Mouse (Mus musculus) liver, embryonic 13.5 days (tissue): Measurements from ENCODE around the gene Ctc1. TPM values are rescaled to one million over a fixed set of nuclear protein-coding genes. Genes with fewer than 3 reads are reported as not detected.
A peak's percentile ranks its signal among the peaks of the same experiment; 100 is the strongest.

ENCODE experiments used
- ATAC-seq: fragments of 200-750 bp; cut with Nextera tagmentation; 2 replicates; pipeline ENCODE4 v1.8.0; 2017; ENCODE audit warnings: low read depth, mild to moderate bottlenecking, moderate number of reproducible peaks, moderate library complexity
- DNase-seq: peaks from one replicate; pipeline ENCODE4 v3.0.0; 2022
- H3K27ac ChIP-seq: fragments of 300-500 bp; sonication (generic); 2 replicates; pipeline ENCODE4 v1.5.1; 2015; ENCODE audit warnings: moderate library complexity, mild to moderate bottlenecking, inconsistent platforms
- H3K27me3 ChIP-seq: fragments of 300-500 bp; sonication (generic); 2 replicates; pipeline ENCODE4 v1.6.1; 2015; ENCODE audit warnings: mild to moderate bottlenecking, inconsistent platforms
- H3K36me3 ChIP-seq: fragments of 300-500 bp; sonication (generic); 2 replicates; pipeline ENCODE4 v1.6.1; 2015; ENCODE audit warnings: mild to moderate bottlenecking, inconsistent platforms
- H3K4me1 ChIP-seq: fragments of 300-500 bp; sonication (generic); replicated peaks from 2 replicates; pipeline ENCODE4 v1.6.1; 2015; ENCODE audit warnings: inconsistent platforms
- H3K4me2 ChIP-seq: fragments of 300-500 bp; sonication (generic); 2 replicates; pipeline ENCODE4 v1.6.1; 2015; ENCODE audit warnings: inconsistent platforms, mild to moderate bottlenecking, moderate library complexity
- H3K4me3 ChIP-seq: fragments of 300-500 bp; sonication (generic); replicated peaks from 2 replicates; pipeline ENCODE4 v1.5.1; 2015; ENCODE audit warnings: mild to moderate bottlenecking, inconsistent platforms
- H3K9ac ChIP-seq: fragments of 300-500 bp; sonication (generic); 2 replicates; pipeline ENCODE4 v1.6.1; 2015; ENCODE audit warnings: mild to moderate bottlenecking, inconsistent platforms
- H3K9me3 ChIP-seq: fragments of 300-500 bp; sonication (generic); replicated peaks from 2 replicates; pipeline ENCODE4 v1.6.1; 2016; ENCODE audit warnings: inconsistent platforms
- WGBS: fragments of 180-500 bp; shearing (Covaris S2); methylation state at CpG from one replicate; pipeline ENCODE4 v1.1.7; 2015; ENCODE audit not compliant: insufficient replicate concordance; 5-methylcytosine and 5-hydroxymethylcytosine counted together
- microRNA-seq: library from miRNA; unstranded; fragments of <30 nt; microRNA quantifications from one replicate; pipeline ENCODE4, GENCODE M21; 2016
- polyA plus RNA-seq: library from polyadenylated mRNA; unstranded; fragments of >200 nt; fragmentation: Nextera tagmentation; extraction: Ambion mirVana; gene quantifications from 2 replicates; pipeline ENCODE4 v1.2.1, GENCODE M21; 2015

Ctc1 gene
- polyA plus RNA-seq, 1 experiment from 2014 or later, result 16.9 TPM

GRCm38 (mm10) chr11:69080102-69080854 is 64.6 kb downstream of the Ctc1 start:
- no peaks in the 10 kb centered on the region for H3K27me3 ChIP-seq
- H3K9me3 ChIP-seq, result no peaks in the 10 kb centered on the region
- no peak overlapping the region for H3K9ac ChIP-seq
- 74% methylated on average over 15 of the region's 15 CpGs for WGBS
- no peak overlapping the region for H3K4me3 ChIP-seq
- DNase-seq (no peak), ATAC-seq (no peak; the same call in 1 of the 2 replicates)
- no peak overlapping the region for H3K27ac ChIP-seq
- no peaks in the 10 kb centered on the region for H3K36me3 ChIP-seq
- peaks cover 7% of the 10 kb centered on the region; the same call in 1 of the 2 replicates for H3K4me1 ChIP-seq
- no peak overlapping the region for H3K4me2 ChIP-seq

DNA sequence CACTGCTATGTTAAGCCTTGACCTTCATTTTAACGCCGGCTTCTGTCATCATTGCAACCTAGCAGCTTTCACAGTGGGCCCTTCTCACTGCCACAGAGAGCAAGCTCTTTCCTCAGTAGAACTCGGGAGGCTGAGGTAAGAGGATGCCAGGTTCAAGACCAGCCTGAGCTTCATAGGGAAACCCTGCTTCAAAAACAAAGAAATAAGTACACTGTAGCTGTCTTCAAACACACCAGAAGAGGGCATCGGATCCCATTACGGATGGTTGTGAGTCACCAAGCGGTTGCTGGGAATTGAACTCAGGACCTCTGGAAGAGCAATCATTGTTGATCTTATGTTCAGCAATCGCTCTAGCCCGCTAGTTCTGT is 65.1 kb downstream of the Ctc1 start:
- no peak overlapping the region for H3K4me3 ChIP-seq
- H3K36me3 ChIP-seq, result no peaks in the 10 kb centered on the region
- no peaks in the 10 kb centered on the region for H3K9me3 ChIP-seq
- 74% methylated on average over 8 of the region's 8 CpGs for WGBS
- no peak for ATAC-seq
- peaks cover 6% of the 10 kb centered on the region; the same call in 1 of the 2 replicates for H3K4me1 ChIP-seq
- DNase-seq, result no peak
- no peak overlapping the region for H3K27ac ChIP-seq
- H3K4me2 ChIP-seq, result no peak overlapping the region
- H3K27me3 ChIP-seq, result no peaks in the 10 kb centered on the region
- no peak overlapping the region for H3K9ac ChIP-seq

GRCm38 (mm10) chr11:69081613-69082012 is 65.9 kb downstream of the Ctc1 start:
- H3K4me1 ChIP-seq, result 0 out of 2 replicates have a peak, but pooled peaks cover 6% of the 10 kb centered on the region
- H3K4me3 ChIP-seq, result no peak overlapping the region
- H3K27ac ChIP-seq, result no peak overlapping the region
- H3K9me3 ChIP-seq, result no peaks in the 10 kb centered on the region
- H3K9ac ChIP-seq, result no peak overlapping the region
- WGBS, result 79% methylated on average over 7 of the region's 7 CpGs
- H3K4me2 ChIP-seq, result no peak overlapping the region
- ATAC-seq, result no peak
- no peak for DNase-seq
- H3K27me3 ChIP-seq, result no peaks in the 10 kb centered on the region
- no peaks in the 10 kb centered on the region for H3K36me3 ChIP-seq

- H3K4me1 ChIP-seq, result peaks cover 34% of the 10 kb centered on the region
- no peak for ATAC-seq
- no peak overlapping the region for H3K4me3 ChIP-seq
- H3K36me3 ChIP-seq, result peaks cover 13% of the 10 kb centered on the region
- no peak overlapping the region for H3K9ac ChIP-seq
- DNase-seq, result no peak
- H3K27me3 ChIP-seq, result no peaks in the 10 kb centered on the region
- H3K4me2 ChIP-seq, result no peak overlapping the region
- H3K27ac ChIP-seq, result no peak overlapping the region
- WGBS, result 58% methylated on average over 6 of the region's 6 CpGs
- H3K9me3 ChIP-seq, result no peaks in the 10 kb centered on the region
Measured at GRCm38 (mm10) chr11:69085608-69086007, 69.9 kb downstream of the Ctc1 start.

Small RNA genes within 50 kb of the gene (microRNA-seq; reads per million reads assigned to microRNA genes)
- 5.9 reads per million, percentile 14 among the genes with 10 or more reads in this experiment for gene Mir3062

Other genes starting within 250 kb of the Ctc1 start
- gene Ndel1, start 144.1 kb upstream of the Ctc1 start, polyA plus RNA-seq, result 35.5 and 40.0 TPM in 2 replicates
- gene Rnf222, start 127.4 kb upstream of the Ctc1 start, polyA plus RNA-seq, result 0.08 and 0.09 TPM in 2 replicates
- 881 and 895 TPM in 2 replicates for gene Rpl26, start 114.3 kb upstream of the Ctc1 start, polyA plus RNA-seq
- gene Odf4, start 88.8 kb upstream of the Ctc1 start, polyA plus RNA-seq, result not detected in 2 replicates
- 1.4 and 1.5 TPM in 2 replicates for gene Arhgef15, start 58.4 kb upstream of the Ctc1 start, polyA plus RNA-seq
- 0.47 and 0.57 TPM in 2 replicates for gene Slc25a35, start 47.8 kb upstream of the Ctc1 start, polyA plus RNA-seq
- 52.4 and 53.5 TPM in 2 replicates for gene Rangrf, start 40.7 kb upstream of the Ctc1 start, polyA plus RNA-seq
- 32.4 and 33.2 TPM in 2 replicates for gene Pfas, start 7.5 kb upstream of the Ctc1 start, polyA plus RNA-seq
- gene Aurkb, start 29.7 kb downstream of the Ctc1 start, polyA plus RNA-seq, result 116 and 123 TPM in 2 replicates
- 3.5 TPM in 2 replicates for gene Borcs6, start 43.8 kb downstream of the Ctc1 start, polyA plus RNA-seq
- 30.8 and 31.7 TPM in 2 replicates for gene Tmem107, start 54.9 kb downstream of the Ctc1 start, polyA plus RNA-seq
- 12.5 and 15.9 TPM in 2 replicates for gene Vamp2, start 72.6 kb downstream of the Ctc1 start, polyA plus RNA-seq
- gene Per1, start 79.3 kb downstream of the Ctc1 start, polyA plus RNA-seq, result 1.9 TPM in 2 replicates
- 0.17 and 0.18 TPM in 2 replicates for gene Hes7, start 104.5 kb downstream of the Ctc1 start, polyA plus RNA-seq
- gene 9130213A22Rik, start 106.7 kb downstream of the Ctc1 start, polyA plus RNA-seq, result 0.09 TPM in 1 of 2 replicates, not detected in the other
- gene Aloxe3, start 110.0 kb downstream of the Ctc1 start, polyA plus RNA-seq, result 0.06 TPM in 1 of 2 replicates, not detected in the other
- not detected in 2 replicates for gene Alox12b, start 141.1 kb downstream of the Ctc1 start, polyA plus RNA-seq
- 0.20 TPM in 1 of 2 replicates, not detected in the other for gene Alox8, start 181.9 kb downstream of the Ctc1 start, polyA plus RNA-seq
- gene Gucy2e, start 221.1 kb downstream of the Ctc1 start, polyA plus RNA-seq, result not detected in 2 replicates